Mouse (Mus musculus) C2C12 (cell line): Measurements from ENCODE around the gene Gm17402.

Experiments used
- CTCF ChIP-seq: IDR thresholded peaks from one replicate; pipeline ENCODE4 v1.5.1; 2011; ENCODE audit not compliant: control insufficient read depth, insufficient read depth, insufficient read length
- MAX ChIP-seq: IDR thresholded peaks from one replicate; pipeline ENCODE4 v1.6.1; 2011; ENCODE audit warnings: mild to moderate bottlenecking, control low read depth
- MYOD1 ChIP-seq: IDR thresholded peaks from one replicate; pipeline ENCODE4 v1.6.1; 2011; ENCODE audit warnings: low read depth; ENCODE audit not compliant: control insufficient read depth, insufficient read length
- MYOG ChIP-seq: IDR thresholded peaks from one replicate; pipeline ENCODE4 v1.6.1; 2011; ENCODE audit not compliant: control insufficient read depth, insufficient read length; ENCODE audit errors: extremely low read depth

DNA sequence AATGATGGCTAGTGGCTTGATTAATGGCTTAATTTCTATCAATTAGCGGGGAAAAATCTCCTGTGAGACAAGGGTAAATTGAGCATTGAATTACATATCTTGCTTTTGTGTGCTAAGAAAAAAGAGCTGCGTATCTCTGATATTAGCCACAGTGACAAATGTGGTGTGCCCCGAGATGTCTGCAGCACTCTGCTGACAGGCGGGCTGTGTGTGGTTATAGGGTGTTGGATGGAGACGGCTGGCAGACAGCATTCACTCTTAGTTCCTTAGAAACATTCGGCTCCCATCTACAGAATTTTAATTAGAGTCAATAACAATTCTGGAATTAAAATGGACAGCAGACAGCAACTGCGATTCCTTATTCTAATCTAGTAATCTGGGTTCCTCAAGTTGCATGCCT is 34.0 kb downstream of the Gm17402 start:
- TF ChIP-seq MAX: no peak
- TF ChIP-seq CTCF: no peak
- no peak for TF ChIP-seq MYOD1
- no peak for TF ChIP-seq MYOG
